Mouse (Mus musculus) liver, adult 2 months (tissue): ENCODE results near the gene Sez6l.

Experiments used
- CTCF ChIP-seq: fragments of 200-500 bp; IDR thresholded peaks from 2 replicates; pipeline ENCODE4 v1.5.1; 2011; ENCODE audit warnings: low read depth, low read length, control low read depth
- POLR2A ChIP-seq: fragments of 200-500 bp; IDR thresholded peaks from 2 replicates; pipeline ENCODE4 v1.6.1; 2011; ENCODE audit warnings: low read length, control low read depth; ENCODE audit not compliant: insufficient read depth; ENCODE audit errors: extremely low read depth

- TF ChIP-seq CTCF (peak; percentile 55), POLR2A (no peak)
Measured at GRCm38 (mm10) chr5:112470144-112470543, 106.8 kb downstream of the Sez6l start.
